In genomic region chr17:28904546-28905376, GRCm38 (mm10) we compare ENCODE assay signal across 10 mouse cellular contexts. TPM values are rescaled to one million over a fixed set of nuclear protein-coding genes. Genes with fewer than 3 reads are reported as not detected.
DNase-seq lines count a peak whose midpoint lies in the region; ATAC-seq and TF ChIP-seq lines count a peak whose summit lies in the region.
"Had no signal": no experiment of that assay in that cellular context is flagged by ENCODE, and none has a peak within 500 bp of the region (broad histone marks: within the 10 kb centered on the region; RNA-seq: fewer than 3 reads in every experiment).

No protein-coding gene starts in this region.

- no peak overlapping the region for H3K9ac ChIP-seq in liver, embryonic 12.5 days
- no peak overlapping the region for H3K9ac ChIP-seq in forebrain, postnatal 0 days
- no peak overlapping the region for H3K9ac ChIP-seq in intestine, embryonic 15.5 days
- no peak overlapping the region for H3K9ac ChIP-seq in limb, embryonic 11.5 days (ENCODE audit: low read length)
- H3K9ac ChIP-seq: stomach, embryonic 15.5 days had no signal

- DNase-seq in liver: peak; percentile 70
- DNase-seq in cerebellum, adult 8-10 months: peak; percentile 77
- peak; percentile 82 for DNase-seq in forebrain, postnatal 0 days
- DNase-seq in limb, embryonic 11.5 days (ENCODE audit: low spot score): peak; percentile 83
- DNase-seq in natural killer cell, adult 2 months (ENCODE audit: low spot score in 2 of 2): peak; percentile 54 to 63
- peak; percentile 78 for DNase-seq in splenic B cell, adult 2 months (ENCODE audit: low read depth, low spot score)

- H3K27me3 ChIP-seq in liver, embryonic 12.5 days (replicated peaks): peaks cover 34% of the 10 kb centered on the region
- H3K27me3 ChIP-seq in forebrain, postnatal 0 days (ENCODE audit: insufficient read depth, low read length): no peaks in the 10 kb centered on the region
- H3K27me3 ChIP-seq in intestine, embryonic 15.5 days (replicated peaks): 0 out of 2 replicates have a peak, but pooled peaks cover 4% of the 10 kb centered on the region
- H3K27me3 ChIP-seq in limb, embryonic 11.5 days (ENCODE audit: control insufficient read depth, insufficient read depth, low read length): 0 out of 2 replicates have a peak, but pooled peaks cover 6% of the 10 kb centered on the region
- no peaks in the 10 kb centered on the region for H3K27me3 ChIP-seq in splenic B cell, adult 2 months (ENCODE audit: control insufficient read depth, insufficient read depth, low read length, poor library complexity, severe bottlenecking)
- H3K27me3 ChIP-seq: stomach, embryonic 15.5 days had no signal

- H3K4me1 ChIP-seq in liver, embryonic 12.5 days: peaks cover 12% of the 10 kb centered on the region
- peaks cover 23% of the 10 kb centered on the region; the same call in 1 of the 2 replicates for H3K4me1 ChIP-seq in forebrain, postnatal 0 days (ENCODE audit: insufficient read depth)
- peaks cover 12% of the 10 kb centered on the region for H3K4me1 ChIP-seq in intestine, embryonic 15.5 days (replicated peaks)
- 0 out of 2 replicates have a peak, but pooled peaks cover 3% of the 10 kb centered on the region for H3K4me1 ChIP-seq in limb, embryonic 11.5 days (ENCODE audit: control insufficient read depth, insufficient read depth, low read length)
- H3K4me1 ChIP-seq: stomach, embryonic 15.5 days had no signal

- TF ChIP-seq CTCF in forebrain, postnatal 0 days (IDR thresholded peaks at IDR 0.05; ENCODE audit: low read depth): peak; percentile 75

- no peaks in the 10 kb centered on the region for H3K36me3 ChIP-seq in liver, embryonic 12.5 days
- H3K36me3 ChIP-seq in forebrain, postnatal 0 days (ENCODE audit: insufficient read depth): no peaks in the 10 kb centered on the region
- no peaks in the 10 kb centered on the region for H3K36me3 ChIP-seq in intestine, embryonic 15.5 days
- H3K36me3 ChIP-seq in limb, embryonic 11.5 days (ENCODE audit: control insufficient read depth, insufficient read depth, low read length): no peaks in the 10 kb centered on the region
- H3K36me3 ChIP-seq in splenic B cell, adult 2 months (ENCODE audit: control insufficient read depth, insufficient read depth, low read length, poor library complexity, severe bottlenecking): no peaks in the 10 kb centered on the region
- H3K36me3 ChIP-seq: stomach, embryonic 15.5 days had no signal

- H3K27ac ChIP-seq in liver, embryonic 12.5 days: no peak overlapping the region
- H3K27ac ChIP-seq in forebrain, postnatal 0 days (ENCODE audit: low read depth, low read length): peak overlapping the region; percentile 87
- no peak overlapping the region for H3K27ac ChIP-seq in intestine, embryonic 15.5 days
- H3K27ac ChIP-seq in limb, embryonic 11.5 days (replicated peaks; ENCODE audit: low read depth, low read length): no peak overlapping the region
- H3K27ac ChIP-seq: stomach, embryonic 15.5 days had no signal

- 28% methylated on average over 23 of the region's 23 CpGs for WGBS in liver, embryonic 12.5 days (ENCODE audit: insufficient replicate concordance)
- WGBS in forebrain, postnatal 0 days: 23% methylated on average over 23 of the region's 23 CpGs
- 31% methylated on average over 23 of the region's 23 CpGs for WGBS in intestine, embryonic 15.5 days
- WGBS in limb, embryonic 11.5 days: 32% methylated on average over 23 of the region's 23 CpGs

- no peaks in the 10 kb centered on the region for H3K9me3 ChIP-seq in liver, embryonic 12.5 days (replicated peaks)
- no peaks in the 10 kb centered on the region for H3K9me3 ChIP-seq in forebrain, postnatal 0 days (ENCODE audit: low read length)
- H3K9me3 ChIP-seq in intestine, embryonic 15.5 days: no peaks in the 10 kb centered on the region
- no peaks in the 10 kb centered on the region for H3K9me3 ChIP-seq in limb, embryonic 11.5 days (ENCODE audit: control insufficient read depth, low read length)
- H3K9me3 ChIP-seq: stomach, embryonic 15.5 days had no signal

- no peak for ATAC-seq in liver, embryonic 12.5 days
- peak; percentile 95 for ATAC-seq in forebrain, postnatal 0 days
- 0 out of 2 replicates have a peak, but pooled peaks have one; percentile 19 for ATAC-seq in intestine, embryonic 15.5 days
- ATAC-seq in limb, embryonic 11.5 days (ENCODE audit: insufficient number of reproducible peaks, low FRiP score, low TSS enrichment, low read depth): no peak

- H3K4me2 ChIP-seq in liver, embryonic 12.5 days: no peak overlapping the region
- H3K4me2 ChIP-seq in forebrain, postnatal 0 days (ENCODE audit: low read depth): peak overlapping the region; percentile 24; the same call in 1 of the 2 replicates
- no peak overlapping the region for H3K4me2 ChIP-seq in intestine, embryonic 15.5 days (replicated peaks)
- no peak overlapping the region for H3K4me2 ChIP-seq in limb, embryonic 11.5 days (ENCODE audit: low read depth, severe bottlenecking)
- H3K4me2 ChIP-seq: stomach, embryonic 15.5 days had no signal

- H3K4me3 ChIP-seq in liver, embryonic 12.5 days: no peak overlapping the region
- no peak overlapping the region for H3K4me3 ChIP-seq in forebrain, postnatal 0 days (ENCODE audit: low read depth, low read length)
- H3K4me3 ChIP-seq in intestine, embryonic 15.5 days (replicated peaks): no peak overlapping the region
- no peak overlapping the region for H3K4me3 ChIP-seq in limb, embryonic 11.5 days (ENCODE audit: low read depth, low read length)
- H3K4me3 ChIP-seq: erythroblast, embryonic 14.5 days; stomach, embryonic 15.5 days had no signal

RNA-seq across cellular contexts. Expression of gene 4930539E08Rik, which starts 10.4 kb away (rescaled TPM):
- 0.17 and 0.25 TPM in 2 replicates for polyA plus RNA-seq in liver, embryonic 12.5 days (2016; fragmentation: Nextera tagmentation; extraction: Ambion mirVana)
- total RNA-seq in forebrain, postnatal 0 days (2014; rRNA removed): 3.3 and 4.1 TPM in 2 replicates
- polyA plus RNA-seq in forebrain, postnatal 0 days (2015; fragmentation: Nextera tagmentation; extraction: Ambion mirVana): 1.8 and 2.1 TPM in 2 replicates
- 4.4 and 4.8 TPM in 2 replicates for polyA plus RNA-seq in intestine, embryonic 15.5 days (2015; fragmentation: Nextera tagmentation; extraction: Ambion mirVana)
- polyA plus RNA-seq in limb, embryonic 11.5 days (2014; fragmentation: Nextera tagmentation; extraction: Ambion mirVana): 0.07 and 0.29 TPM in 2 replicates
- polyA plus RNA-seq: erythroblast, embryonic 14.5 days had no signal

RNA-seq across cellular contexts. Expression of gene Pxt1, which starts 38.9 kb away (rescaled TPM):
- polyA plus RNA-seq in liver, embryonic 12.5 days (2016; fragmentation: Nextera tagmentation; extraction: Ambion mirVana): 0.51 and 0.73 TPM in 2 replicates
- total RNA-seq in forebrain, postnatal 0 days (2014; rRNA removed): not detected in 2 replicates
- polyA plus RNA-seq in forebrain, postnatal 0 days (2015; fragmentation: Nextera tagmentation; extraction: Ambion mirVana): not detected in 2 replicates
- polyA plus RNA-seq in intestine, embryonic 15.5 days (2015; fragmentation: Nextera tagmentation; extraction: Ambion mirVana): not detected in 2 replicates
- polyA plus RNA-seq in limb, embryonic 11.5 days (2014; fragmentation: Nextera tagmentation; extraction: Ambion mirVana): not detected in 2 replicates
- polyA plus RNA-seq: stomach, embryonic 15.5 days had no signal

RNA-seq across cellular contexts. Expression of gene Pnpla1, which starts 46.5 kb away (rescaled TPM):
- not detected in 2 replicates for polyA plus RNA-seq in liver, embryonic 12.5 days (2016; fragmentation: Nextera tagmentation; extraction: Ambion mirVana)
- total RNA-seq in forebrain, postnatal 0 days (2014; rRNA removed): not detected in 2 replicates
- 0.04 TPM in 1 of 2 replicates, not detected in the other for polyA plus RNA-seq in forebrain, postnatal 0 days (2015; fragmentation: Nextera tagmentation; extraction: Ambion mirVana)
- polyA plus RNA-seq in intestine, embryonic 15.5 days (2015; fragmentation: Nextera tagmentation; extraction: Ambion mirVana): 0.95 and 1.2 TPM in 2 replicates
- not detected in 2 replicates for polyA plus RNA-seq in limb, embryonic 11.5 days (2014; fragmentation: Nextera tagmentation; extraction: Ambion mirVana)
- polyA plus RNA-seq: erythroblast, embryonic 14.5 days had no signal

RNA-seq across cellular contexts. Expression of gene Kctd20, which starts 47.0 kb away (rescaled TPM):
- polyA plus RNA-seq in liver, embryonic 12.5 days (2016; fragmentation: Nextera tagmentation; extraction: Ambion mirVana): 87.0 and 92.4 TPM in 2 replicates
- total RNA-seq in forebrain, postnatal 0 days (2014; rRNA removed): 69.2 and 77.3 TPM in 2 replicates
- polyA plus RNA-seq in forebrain, postnatal 0 days (2015; fragmentation: Nextera tagmentation; extraction: Ambion mirVana): 63.4 and 72.9 TPM in 2 replicates
- 64.9 and 68.9 TPM in 2 replicates for polyA plus RNA-seq in intestine, embryonic 15.5 days (2015; fragmentation: Nextera tagmentation; extraction: Ambion mirVana)
- 106 and 114 TPM in 2 replicates for polyA plus RNA-seq in limb, embryonic 11.5 days (2014; fragmentation: Nextera tagmentation; extraction: Ambion mirVana)

Comparison
In these comparisons a context has a peak if more than half of its experiments do, and no peak if none do; other contexts are left out.
1. ATAC-seq: peak in forebrain, postnatal 0 days (single experiment) and intestine, embryonic 15.5 days (single experiment); none in liver, embryonic 12.5 days (single experiment) and limb, embryonic 11.5 days (single experiment).
2. Peak in every context shown above with its lines, with median percentiles within 50 percentile points of each other: DNase-seq.